Mouse (Mus musculus) limb, embryonic 13.5 days (tissue): Measurements from ENCODE around the gene Yipf3. TPM values are rescaled to one million over a fixed set of nuclear protein-coding genes. Genes with fewer than 3 reads are reported as not detected.
A peak's percentile ranks its signal among the peaks of the same experiment; 100 is the strongest.

Source experiments
- ATAC-seq: fragments of 200-750 bp; cut with Nextera tagmentation; 2 replicates; pipeline ENCODE4 v1.8.0; 2017; ENCODE audit warnings: low read depth, moderate number of reproducible peaks, moderate TSS enrichment; ENCODE audit not compliant: low FRiP score
- H3K27ac ChIP-seq: fragments of 300-500 bp; sonication (generic); 2 replicates; pipeline ENCODE4 v1.5.1; 2015; ENCODE audit warnings: inconsistent platforms, mild to moderate bottlenecking, moderate library complexity
- H3K27me3 ChIP-seq: fragments of 300-500 bp; sonication (generic); 2 replicates; pipeline ENCODE4 v1.6.1; 2015; ENCODE audit warnings: mild to moderate bottlenecking, inconsistent platforms
- H3K36me3 ChIP-seq: fragments of 300-500 bp; sonication (generic); 2 replicates; pipeline ENCODE4 v1.6.1; 2015; ENCODE audit warnings: inconsistent platforms, mild to moderate bottlenecking, moderate library complexity
- H3K4me1 ChIP-seq: fragments of 300-500 bp; sonication (generic); 2 replicates; pipeline ENCODE4 v1.6.1; 2015; ENCODE audit warnings: inconsistent platforms
- H3K4me2 ChIP-seq: fragments of 300-500 bp; sonication (generic); replicated peaks from 2 replicates; pipeline ENCODE4 v1.6.1; 2015; ENCODE audit warnings: inconsistent platforms, mild to moderate bottlenecking, moderate library complexity
- H3K4me3 ChIP-seq: fragments of 300-500 bp; sonication (generic); 2 replicates; pipeline ENCODE4 v1.5.1; 2015; ENCODE audit warnings: moderate library complexity, mild to moderate bottlenecking, inconsistent platforms
- H3K9ac ChIP-seq: fragments of 300-500 bp; sonication (generic); 2 replicates; pipeline ENCODE4 v1.6.1; 2015; ENCODE audit warnings: mild to moderate bottlenecking, inconsistent platforms
- H3K9me3 ChIP-seq: fragments of 300-500 bp; sonication (generic); 2 replicates; pipeline ENCODE4 v1.6.1; 2016; ENCODE audit warnings: inconsistent platforms
- WGBS: fragments of 180-500 bp; shearing (Covaris S2); methylation state at CpG from one replicate; pipeline ENCODE4 v1.1.7; 2015; 5-methylcytosine and 5-hydroxymethylcytosine counted together
- polyA plus RNA-seq: library from polyadenylated mRNA; unstranded; fragments of >200 nt; fragmentation: Nextera tagmentation; extraction: Ambion mirVana; gene quantifications from 2 replicates; pipeline ENCODE4 v1.2.1, GENCODE M21; 2015

The Yipf3 gene
- polyA plus RNA-seq, 1 experiment from 2014 or later: 110 TPM

GRCm38 (mm10) chr17:46274465-46274864 lies 26.6 kb downstream of the Yipf3 start:
- peaks cover 79% of the 10 kb centered on the region for H3K36me3 ChIP-seq
- H3K9ac ChIP-seq: 0 out of 2 replicates have a peak overlapping the region, but pooled peaks have one; percentile 55
- WGBS: 71% methylated on average over 6 of the region's 6 CpGs
- peaks cover 49% of the 10 kb centered on the region for H3K4me1 ChIP-seq
- H3K27me3 ChIP-seq: no peaks in the 10 kb centered on the region
- H3K4me3 ChIP-seq: no peak overlapping the region
- peak overlapping the region; percentile 44; the same call in 1 of the 2 replicates for H3K27ac ChIP-seq
- H3K9me3 ChIP-seq: no peaks in the 10 kb centered on the region
- no peak for ATAC-seq
- no peak overlapping the region for H3K4me2 ChIP-seq

- Histone ChIP-seq H3K36me3 (peaks cover 79% of the 10 kb centered on the region), H3K27ac (no peak overlapping the region), H3K4me3 (no peak overlapping the region), H3K27me3 (no peaks in the 10 kb centered on the region), H3K9ac (no peak overlapping the region), H3K9me3 (no peaks in the 10 kb centered on the region), H3K4me2 (no peak overlapping the region), H3K4me1 (peaks cover 49% of the 10 kb centered on the region)
- 77% methylated on average over 6 of the region's 6 CpGs for WGBS
- no peak for ATAC-seq
Observed at GRCm38 (mm10) chr17:46275034-46275433, 27.2 kb downstream of the Yipf3 start.

- Histone ChIP-seq H3K36me3 (peaks cover 79% of the 10 kb centered on the region), H3K4me2 (no peak overlapping the region), H3K9me3 (no peaks in the 10 kb centered on the region), H3K4me1 (peaks cover 49% of the 10 kb centered on the region), H3K27me3 (no peaks in the 10 kb centered on the region), H3K4me3 (no peak overlapping the region), H3K27ac (no peak overlapping the region), H3K9ac (no peak overlapping the region)
- WGBS: 91% methylated on average over 10 of the region's 10 CpGs
- no peak for ATAC-seq
Observed at GRCm38 (mm10) chr17:46275506-46275905, 27.6 kb downstream of the Yipf3 start.

GRCm38 (mm10) chr17:46277586-46277985 lies 29.7 kb downstream of the Yipf3 start:
- H3K36me3 ChIP-seq: peaks cover 66% of the 10 kb centered on the region

GRCm38 (mm10) chr17:46278011-46278765 lies 30.3 kb downstream of the Yipf3 start:
- H3K4me1 ChIP-seq: peaks cover 57% of the 10 kb centered on the region
- H3K27me3 ChIP-seq: no peaks in the 10 kb centered on the region
- 68% methylated on average over 12 of the region's 12 CpGs for WGBS
- H3K4me2 ChIP-seq: 0 out of 2 replicates have a peak overlapping the region, but pooled peaks have one; percentile 12
- no peak overlapping the region for H3K4me3 ChIP-seq
- peak; percentile 8; the same call in 1 of the 2 replicates for ATAC-seq
- no peaks in the 10 kb centered on the region for H3K9me3 ChIP-seq
- H3K9ac ChIP-seq: peak overlapping the region; percentile 50; the same call in 1 of the 2 replicates
- peaks cover 61% of the 10 kb centered on the region for H3K36me3 ChIP-seq
- peak overlapping the region; percentile 73; the same call in 1 of the 2 replicates for H3K27ac ChIP-seq

More at GRCm38 (mm10) chr17:46277586-46277985, 29.7 kb downstream of the Yipf3 start:
- Histone ChIP-seq H3K9me3 (no peaks in the 10 kb centered on the region), H3K27me3 (no peaks in the 10 kb centered on the region), H3K4me3 (no peak overlapping the region), H3K4me2 (peak overlapping the region; percentile 31; the same call in 1 of the 2 replicates), H3K4me1 (peaks cover 62% of the 10 kb centered on the region), H3K9ac (peak overlapping the region; percentile 50; the same call in 1 of the 2 replicates), H3K27ac (peak overlapping the region; percentile 67; the same call in 1 of the 2 replicates)
- WGBS: 15% methylated on average over 4 of the region's 4 CpGs
- ATAC-seq: peak; percentile 43; the same call in 1 of the 2 replicates

GRCm38 (mm10) chr17:46282483-46283123 lies 34.7 kb downstream of the Yipf3 start, which contains the start of gene Tjap1:
Tjap1 (minus strand) TSS chr17:46283026.
- Histone ChIP-seq H3K9me3 (no peaks in the 10 kb centered on the region), H3K4me3 (peak within 1 kb of the TSS; percentile 68), H3K36me3 (peaks cover 31% of the 10 kb centered on the region), H3K4me1 (peaks cover 44% of the 10 kb centered on the region), H3K27ac (peak within 1 kb of the TSS; percentile 93), H3K27me3 (no peaks in the 10 kb centered on the region), H3K4me2 (peak within 1 kb of the TSS; percentile 88), H3K9ac (peak within 1 kb of the TSS; percentile 84)
- ATAC-seq: peak; percentile 92
- under 1% methylated on average over 37 of the region's 37 CpGs for WGBS

- Histone ChIP-seq H3K27ac (no peak overlapping the region), H3K9me3 (no peaks in the 10 kb centered on the region), H3K4me3 (peak overlapping the region; percentile 68), H3K9ac (no peak overlapping the region; the same call in 1 of the 2 replicates), H3K4me1 (peaks cover 44% of the 10 kb centered on the region), H3K27me3 (no peaks in the 10 kb centered on the region), H3K4me2 (peak overlapping the region; percentile 88), H3K36me3 (peaks cover 29% of the 10 kb centered on the region)
- ATAC-seq: peak; percentile 21; the same call in 1 of the 2 replicates
- 27% methylated on average over 9 of the region's 9 CpGs for WGBS
Observed at GRCm38 (mm10) chr17:46283140-46283539, 35.3 kb downstream of the Yipf3 start.

GRCm38 (mm10) chr17:46283911-46284310 lies 36.0 kb downstream of the Yipf3 start:
- no peak overlapping the region for H3K4me3 ChIP-seq
- H3K4me1 ChIP-seq: peaks cover 39% of the 10 kb centered on the region
- no peak for ATAC-seq
- no peak overlapping the region for H3K27ac ChIP-seq
- WGBS: 78% methylated on average over 8 of the region's 8 CpGs
- H3K27me3 ChIP-seq: no peaks in the 10 kb centered on the region
- H3K4me2 ChIP-seq: no peak overlapping the region
- H3K36me3 ChIP-seq: peaks cover 22% of the 10 kb centered on the region
- no peak overlapping the region for H3K9ac ChIP-seq
- no peaks in the 10 kb centered on the region for H3K9me3 ChIP-seq

GRCm38 (mm10) chr17:46284653-46285052 lies 36.8 kb downstream of the Yipf3 start:
- no peaks in the 10 kb centered on the region for H3K9me3 ChIP-seq
- H3K9ac ChIP-seq: no peak overlapping the region
- peaks cover 36% of the 10 kb centered on the region for H3K4me1 ChIP-seq
- H3K27me3 ChIP-seq: no peaks in the 10 kb centered on the region
- no peak overlapping the region for H3K27ac ChIP-seq
- 47% methylated on average over 7 of the region's 7 CpGs for WGBS
- no peak for ATAC-seq
- peaks cover 14% of the 10 kb centered on the region for H3K36me3 ChIP-seq
- no peak overlapping the region for H3K4me3 ChIP-seq
- no peak overlapping the region for H3K4me2 ChIP-seq

- Histone ChIP-seq H3K4me3 (no peak overlapping the region), H3K36me3 (peaks cover 7% of the 10 kb centered on the region), H3K4me1 (peaks cover 36% of the 10 kb centered on the region), H3K4me2 (no peak overlapping the region), H3K27me3 (no peaks in the 10 kb centered on the region; the same call in 1 of the 2 replicates), H3K9me3 (no peaks in the 10 kb centered on the region), H3K9ac (no peak overlapping the region), H3K27ac (no peak overlapping the region)
- ATAC-seq: no peak
- 66% methylated on average over 6 of the region's 6 CpGs for WGBS
Observed at GRCm38 (mm10) chr17:46285407-46285806, 37.5 kb downstream of the Yipf3 start.

- H3K27me3 ChIP-seq: no peaks in the 10 kb centered on the region; the same call in 1 of the 2 replicates
- H3K9ac ChIP-seq: no peak overlapping the region
- peak overlapping the region; percentile 21; the same call in 1 of the 2 replicates for H3K4me2 ChIP-seq
- peaks cover 18% of the 10 kb centered on the region for H3K4me1 ChIP-seq
- peak; percentile 35; the same call in 1 of the 2 replicates for ATAC-seq
- no peaks in the 10 kb centered on the region for H3K36me3 ChIP-seq
- no peaks in the 10 kb centered on the region for H3K9me3 ChIP-seq
- H3K27ac ChIP-seq: peak overlapping the region; percentile 63; the same call in 1 of the 2 replicates
- no peak overlapping the region for H3K4me3 ChIP-seq
- WGBS: 73% methylated on average over 10 of the region's 11 CpGs
Observed at GRCm38 (mm10) chr17:46287678-46288095, 39.8 kb downstream of the Yipf3 start.

GRCm38 (mm10) chr17:46296601-46297000 lies 48.7 kb downstream of the Yipf3 start:
- Histone ChIP-seq H3K9ac (no peak overlapping the region), H3K4me3 (peak overlapping the region; percentile 66), H3K36me3 (no peaks in the 10 kb centered on the region), H3K9me3 (no peaks in the 10 kb centered on the region), H3K4me1 (peaks cover 17% of the 10 kb centered on the region), H3K27ac (no peak overlapping the region), H3K4me2 (peak overlapping the region; percentile 100), H3K27me3 (peaks cover 74% of the 10 kb centered on the region)
- ATAC-seq: no peak
- WGBS: 35% methylated on average over 6 of the region's 6 CpGs
